Mouse (Mus musculus) small intestine, adult 2 months (tissue): ENCODE measurements around the gene Isoc2b. TPM values are rescaled to one million over a fixed set of nuclear protein-coding genes. Genes with fewer than 3 reads are reported as not detected.

Source experiments
- H3K27ac ChIP-seq: fragments of 200-500 bp; 2 replicates; pipeline ENCODE4 v1.5.1; 2012; ENCODE audit warnings: low read depth, low read length, control low read depth, inconsistent platforms; ENCODE audit not compliant: insufficient read depth
- H3K27me3 ChIP-seq: fragments of 200-500 bp; 2 replicates; pipeline ENCODE4 v1.6.1; 2012; ENCODE audit warnings: mild to moderate bottlenecking, moderate library complexity, low read length, inconsistent platforms; ENCODE audit not compliant: control insufficient read depth, insufficient read depth
- H3K36me3 ChIP-seq: fragments of 200-500 bp; 2 replicates; pipeline ENCODE4 v1.6.1; 2012; ENCODE audit warnings: mild to moderate bottlenecking, low read length, control low read depth, inconsistent platforms; ENCODE audit not compliant: control insufficient read depth, insufficient read depth
- H3K4me1 ChIP-seq: fragments of 200-500 bp; 2 replicates; pipeline ENCODE4 v1.6.1; 2012; ENCODE audit warnings: low read length, inconsistent platforms, mixed read lengths; ENCODE audit not compliant: control insufficient read depth, insufficient read depth, insufficient read length
- H3K4me3 ChIP-seq: fragments of 200-500 bp; 2 replicates; pipeline ENCODE4 v1.5.1; 2012; ENCODE audit warnings: low read depth, mild to moderate bottlenecking, control low read depth, inconsistent platforms, low read length, moderate library complexity
- CTCF ChIP-seq: fragments of 200-500 bp; IDR thresholded peaks from 2 replicates; pipeline ENCODE4 v1.5.1; 2012; ENCODE audit warnings: low read depth, mild to moderate bottlenecking, control low read depth, inconsistent platforms, low read length, moderate library complexity, mixed read lengths; ENCODE audit not compliant: insufficient replicate concordance, insufficient read length; ENCODE audit errors: extremely low read depth
- POLR2A ChIP-seq: fragments of 200-500 bp; IDR thresholded peaks from 2 replicates; pipeline ENCODE4 v1.6.1; 2012; ENCODE audit warnings: low read depth, mild to moderate bottlenecking, control low read depth, inconsistent platforms, low read length, moderate library complexity
- WGBS: fragments of 180-500 bp; shearing (Covaris S2); methylation state at CpG from one replicate; pipeline ENCODE4 v1.1.7; 2018; 5-methylcytosine and 5-hydroxymethylcytosine counted together
- polyA plus RNA-seq: library from polyadenylated mRNA; depleted of rRNA; stranded (reverse); fragments of >200 nt; gene quantifications from 2 replicates; pipeline ENCODE4 v1.2.3, GENCODE M21; 2012

Isoc2b gene
- polyA plus RNA-seq, 1 experiment = 18.9 TPM

DNA sequence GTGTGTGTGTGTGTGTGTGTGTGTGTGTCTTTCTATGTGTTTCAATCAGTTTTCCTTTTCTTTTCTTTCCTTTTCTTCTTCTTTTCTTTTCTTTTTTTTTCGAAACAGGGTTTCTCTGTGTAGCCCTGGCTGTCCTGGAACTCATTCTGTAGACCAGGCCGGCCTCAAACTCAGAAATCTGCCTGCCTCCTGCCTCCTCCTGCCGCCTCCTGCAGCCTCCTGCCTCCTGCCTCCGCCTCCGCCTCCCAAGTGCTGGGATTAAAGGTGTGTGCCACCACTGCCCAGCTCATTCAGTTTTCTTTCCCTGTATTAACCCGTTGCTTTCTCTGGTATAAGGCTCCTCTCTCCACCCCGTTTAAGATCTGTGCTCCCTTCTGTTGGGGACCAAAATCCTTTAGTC lies 12.7 kb downstream of the Isoc2b start:
- Histone ChIP-seq H3K36me3 (no peaks in the 10 kb centered on the region), H3K4me1 (no peaks in the 10 kb centered on the region)
- 72% methylated on average over 7 of the region's 7 CpGs for WGBS

GRCm38 (mm10) chr7:4856508-4856907 lies 13.6 kb downstream of the Isoc2b start:
- no peak overlapping the region for H3K4me3 ChIP-seq
- 89% methylated on average over 9 of the region's 9 CpGs for WGBS
- H3K27ac ChIP-seq = no peak overlapping the region
- TF ChIP-seq POLR2A (no peak), CTCF (no peak)
- no peaks in the 10 kb centered on the region for H3K36me3 ChIP-seq
- H3K27me3 ChIP-seq = no peaks in the 10 kb centered on the region
- no peaks in the 10 kb centered on the region for H3K4me1 ChIP-seq

More for the DNA sequence above, 12.7 kb downstream of the Isoc2b start:
- no peak overlapping the region for H3K27ac ChIP-seq
- TF ChIP-seq CTCF (no peak), POLR2A (no peak)
- no peak overlapping the region for H3K4me3 ChIP-seq
- H3K27me3 ChIP-seq = no peaks in the 10 kb centered on the region

GRCm38 (mm10) chr7:4853613-4854012 lies 16.4 kb downstream of the Isoc2b start:
- 82% methylated on average over 3 of the region's 3 CpGs for WGBS

DNA sequence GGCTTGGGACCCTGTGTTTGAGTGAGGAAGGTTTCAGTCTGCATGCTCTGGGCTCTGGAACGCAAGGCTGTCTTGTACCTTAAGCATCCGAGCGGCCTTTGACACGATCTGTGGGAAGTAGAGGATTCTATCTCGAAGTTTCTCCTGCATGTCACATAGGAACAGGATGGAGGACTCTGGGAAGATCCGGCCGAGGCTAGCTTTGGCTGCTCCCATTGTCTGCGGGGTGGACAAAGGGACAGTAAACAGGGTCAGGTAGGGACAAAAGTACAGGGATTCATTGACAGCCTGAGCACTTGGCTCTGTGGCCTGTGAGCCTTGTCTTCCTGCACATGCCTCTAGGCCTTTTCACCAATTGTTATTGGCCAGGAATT lies 18.8 kb downstream of the Isoc2b start:
- Histone ChIP-seq H3K4me3 (no peak overlapping the region), H3K4me1 (no peaks in the 10 kb centered on the region), H3K27me3 (no peaks in the 10 kb centered on the region), H3K36me3 (no peaks in the 10 kb centered on the region), H3K27ac (no peak overlapping the region)
- 82% methylated on average over 8 of the region's 8 CpGs for WGBS
- TF ChIP-seq CTCF (no peak), POLR2A (no peak)

More at GRCm38 (mm10) chr7:4853613-4854012, 16.4 kb downstream of the Isoc2b start:
- no peak for TF ChIP-seq CTCF
- Histone ChIP-seq H3K36me3 (no peaks in the 10 kb centered on the region), H3K4me1 (no peaks in the 10 kb centered on the region), H3K4me3 (no peak overlapping the region), H3K27ac (no peak overlapping the region), H3K27me3 (no peaks in the 10 kb centered on the region)

GRCm38 (mm10) chr7:4850621-4851314 lies 19.3 kb downstream of the Isoc2b start:
- Histone ChIP-seq H3K36me3 (no peaks in the 10 kb centered on the region), H3K4me3 (no peak overlapping the region), H3K4me1 (no peaks in the 10 kb centered on the region), H3K27ac (no peak overlapping the region), H3K27me3 (no peaks in the 10 kb centered on the region)
- 85% methylated on average over 11 of the region's 11 CpGs for WGBS
- TF ChIP-seq POLR2A = no peak
- no peak for TF ChIP-seq CTCF

DNA sequence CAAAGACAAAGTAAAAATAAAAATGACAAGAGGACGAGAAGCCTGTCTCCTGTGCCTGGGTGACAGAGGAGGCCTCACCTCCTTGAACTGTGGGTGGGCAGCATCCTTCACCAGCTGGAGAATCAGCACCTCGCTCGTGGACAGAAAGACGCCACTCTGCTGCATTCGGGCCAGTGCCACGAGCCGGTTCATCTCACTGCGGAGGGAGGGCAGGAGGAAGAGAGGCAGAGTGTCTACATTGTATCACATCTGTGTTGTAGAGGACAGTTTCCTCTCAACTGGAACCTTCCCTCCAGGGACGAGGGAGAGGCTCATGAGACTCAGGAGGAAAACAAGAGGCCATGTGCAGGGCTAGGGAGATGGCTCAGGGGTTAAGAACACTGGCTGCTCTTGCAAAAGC lies 20.7 kb downstream of the Isoc2b start:
- H3K4me3 ChIP-seq = no peak overlapping the region
- H3K36me3 ChIP-seq = no peaks in the 10 kb centered on the region
- TF ChIP-seq CTCF = no peak
- no peak for TF ChIP-seq POLR2A
- H3K4me1 ChIP-seq = peaks cover 4% of the 10 kb centered on the region
- 74% methylated on average over 9 of the region's 9 CpGs for WGBS
- H3K27ac ChIP-seq = no peak overlapping the region
- peaks cover 8% of the 10 kb centered on the region for H3K27me3 ChIP-seq

DNA sequence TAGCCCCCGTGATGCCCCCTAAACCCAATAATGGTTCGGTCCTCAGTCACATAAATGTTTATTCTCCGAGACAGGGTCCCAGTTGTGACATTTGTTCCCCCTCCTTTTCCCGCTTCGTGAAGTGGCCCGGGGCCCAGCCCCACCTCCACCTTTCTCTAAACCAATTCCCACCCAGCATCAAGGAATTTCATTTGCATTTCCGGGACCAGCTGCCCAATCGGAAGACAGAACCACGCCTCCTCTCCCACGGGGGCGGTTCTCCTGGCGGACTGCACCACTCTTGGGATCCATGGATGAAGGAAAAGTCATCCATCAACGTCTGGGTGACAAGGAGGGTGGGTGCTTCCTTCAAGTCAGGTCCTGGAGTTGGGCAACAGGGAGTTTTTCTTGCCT lies 25.1 kb downstream of the Isoc2b start:
- H3K4me3 ChIP-seq = peak overlapping the region; percentile 19

More for the DNA sequence above, 25.1 kb downstream of the Isoc2b start:
- Histone ChIP-seq H3K4me1 (peaks cover 8% of the 10 kb centered on the region), H3K27me3 (peaks cover 30% of the 10 kb centered on the region), H3K27ac (no peak overlapping the region), H3K36me3 (no peaks in the 10 kb centered on the region)
- 5% methylated on average over 13 of the region's 13 CpGs for WGBS
- TF ChIP-seq POLR2A (no peak), CTCF (no peak)
